Mouse (Mus musculus) liver, embryonic 14.5 days (tissue): ENCODE data around the gene Tcea3. TPM values are rescaled to one million over a fixed set of nuclear protein-coding genes. Genes with fewer than 3 reads are reported as not detected.

Experiments used
- ATAC-seq: fragments of 200-750 bp; cut with Nextera tagmentation; 2 replicates; pipeline ENCODE4 v1.8.0; 2017; ENCODE audit warnings: moderate number of reproducible peaks, mild to moderate bottlenecking, moderate library complexity; ENCODE audit not compliant: insufficient read depth
- DNase-seq, 3 experiments: peaks; one replicate each; pipeline ENCODE4 v3.0.0-alpha.2; 2012 to 2013; ENCODE audit warnings: low read depth in 3 of 3, low spot score in 3 of 3
- H3K27ac ChIP-seq: fragments of 300-500 bp; sonication (generic); 2 replicates; pipeline ENCODE4 v1.5.1; 2014; ENCODE audit warnings: moderate library complexity, mild to moderate bottlenecking, control low read depth, inconsistent platforms
- H3K27me3 ChIP-seq: fragments of 300-500 bp; sonication (generic); 2 replicates; pipeline ENCODE4 v1.6.1; 2014; ENCODE audit warnings: mild to moderate bottlenecking, low read length, moderate library complexity; ENCODE audit not compliant: control insufficient read depth, insufficient read depth
- H3K36me3 ChIP-seq: fragments of 300-500 bp; sonication (generic); replicated peaks from 2 replicates; pipeline ENCODE4 v1.6.1; 2014; ENCODE audit warnings: low read depth; ENCODE audit not compliant: control insufficient read depth, insufficient read depth
- H3K4me1 ChIP-seq, 2 experiments: fragments of 200-500 bp in 1 of 2; fragments of 300-500 bp in 1 of 2; sonication (generic) in 1 of 2; replicated peaks; 2 replicates each; pipeline ENCODE4 v1.6.1; 2012 to 2014; ENCODE audit warnings: antibody characterized with exemption in 1 of 2, inconsistent platforms in 1 of 2, low read length in 1 of 2; ENCODE audit not compliant: control insufficient read depth in 2 of 2, insufficient read depth in 2 of 2
- H3K4me2 ChIP-seq: fragments of 300-500 bp; sonication (generic); 2 replicates; pipeline ENCODE4 v1.6.1; 2014; ENCODE audit warnings: low read depth, mild to moderate bottlenecking, control low read depth, moderate library complexity
- H3K4me3 ChIP-seq, 2 experiments: fragments of 200-500 bp in 1 of 2; fragments of 300-500 bp in 1 of 2; sonication (generic) in 1 of 2; 2 replicates each; pipeline ENCODE4 v1.5.1; 2012 to 2014; ENCODE audit warnings: low read depth in 2 of 2, low read length in 2 of 2, mild to moderate bottlenecking in 2 of 2, control low read depth in 1 of 2, inconsistent platforms in 1 of 2, moderate library complexity in 1 of 2; ENCODE audit not compliant: insufficient read depth in 1 of 2
- H3K9ac ChIP-seq: fragments of 300-500 bp; sonication (generic); replicated peaks from 2 replicates; pipeline ENCODE4 v1.6.1; 2014; ENCODE audit warnings: mild to moderate bottlenecking, control low read depth, moderate library complexity
- H3K9me3 ChIP-seq: fragments of 300-500 bp; sonication (generic); 2 replicates; pipeline ENCODE4 v1.6.1; 2016; ENCODE audit warnings: low read length, mixed read lengths; ENCODE audit not compliant: control insufficient read depth
- CTCF ChIP-seq: IDR thresholded peaks from 2 replicates; pipeline ENCODE4 v1.5.1; 2016; ENCODE audit warnings: antibody characterized with exemption, low read depth, control low read depth
- EP300 ChIP-seq: IDR thresholded peaks from 2 replicates; pipeline ENCODE4 v1.6.1; 2016; ENCODE audit warnings: antibody characterized with exemption, low read depth
- WGBS: fragments of 180-500 bp; shearing (Covaris S2); extraction: QIAGEN DNeasy Blood & Tissue Kit; methylation state at CpG from one replicate; pipeline ENCODE4 v1.1.7; 2014; ENCODE audit not compliant: insufficient replicate concordance; 5-methylcytosine and 5-hydroxymethylcytosine counted together
- polyA plus RNA-seq, 2 experiments: library from polyadenylated mRNA; depleted of rRNA in 1 of 2; stranded (reverse) in 1 of 2; unstranded in 1 of 2; fragments of >200 nt; fragmentation: Nextera tagmentation in 1 of 2; extraction: Ambion mirVana in 1 of 2; gene quantifications; 2 replicates each; pipeline versions ENCODE4 v1.2.1 to v1.2.3; 2012 to 2014

Tcea3 gene
- polyA plus RNA-seq (2012; rRNA removed): 2.3 and 4.8 TPM in 2 replicates
- polyA plus RNA-seq (2014; fragmentation: Nextera tagmentation; extraction: Ambion mirVana): 12.4 and 15.6 TPM in 2 replicates

DNA sequence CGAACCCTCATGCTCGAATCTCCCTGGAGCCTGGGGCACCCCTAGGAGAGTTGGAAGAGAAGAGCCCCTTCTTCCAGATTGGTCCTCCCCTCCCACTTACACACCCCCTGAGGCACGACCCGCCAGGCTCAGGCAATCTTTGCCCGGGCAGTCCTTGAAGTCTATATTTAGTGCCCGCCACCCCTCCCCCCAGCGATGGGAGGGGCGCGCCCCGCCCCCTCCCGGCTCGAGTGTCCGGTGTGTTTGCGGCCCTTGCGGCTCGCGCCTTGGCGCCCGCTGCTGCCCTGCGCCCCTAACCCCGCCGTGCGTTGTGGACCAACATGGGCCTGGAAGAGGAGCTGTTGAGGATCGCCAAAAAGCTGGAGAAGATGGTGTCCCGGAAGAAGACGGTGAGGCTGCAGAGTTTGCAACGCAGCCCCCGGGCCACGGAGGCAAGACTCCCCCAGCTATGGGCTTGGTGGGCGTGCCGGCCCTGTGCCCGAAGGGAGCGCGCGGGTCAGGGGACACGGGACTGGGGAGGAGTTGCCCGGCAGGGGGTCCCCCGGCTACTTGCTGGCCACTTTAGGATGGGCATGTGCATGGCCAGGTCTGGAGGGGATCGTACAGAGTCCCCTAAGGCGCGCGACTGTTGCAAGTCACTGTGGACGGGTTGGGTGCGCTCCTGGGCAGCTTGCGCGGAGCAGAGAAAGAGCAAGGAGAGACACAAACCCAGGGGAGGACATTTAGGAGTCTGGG, at the start of gene Tcea3:
TSS of gene Tcea3 (plus strand) at position 1 of the 735 bp plus-strand sequence.
- ATAC-seq (peak; percentile 26; the same call in 1 of the 2 replicates), DNase-seq (no peak)
- Histone ChIP-seq H3K9me3 (no peaks in the 10 kb centered on the region), H3K4me3 (peak within 1 kb of the TSS; percentile 15 to 53), H3K36me3 (no peaks in the 10 kb centered on the region), H3K27ac (no peak within 1 kb of the TSS), H3K4me1 (0 out of 4 replicates have a peak, but pooled peaks cover 0 to 4% of the 10 kb centered on the region in 2 experiments), H3K9ac (no peak within 1 kb of the TSS), H3K4me2 (peak within 1 kb of the TSS; percentile 54), H3K27me3 (peaks cover 51% of the 10 kb centered on the region)
- TF ChIP-seq EP300 (no peak), CTCF (no peak)
- WGBS: 1% methylated on average over 46 of the region's 46 CpGs

DNA sequence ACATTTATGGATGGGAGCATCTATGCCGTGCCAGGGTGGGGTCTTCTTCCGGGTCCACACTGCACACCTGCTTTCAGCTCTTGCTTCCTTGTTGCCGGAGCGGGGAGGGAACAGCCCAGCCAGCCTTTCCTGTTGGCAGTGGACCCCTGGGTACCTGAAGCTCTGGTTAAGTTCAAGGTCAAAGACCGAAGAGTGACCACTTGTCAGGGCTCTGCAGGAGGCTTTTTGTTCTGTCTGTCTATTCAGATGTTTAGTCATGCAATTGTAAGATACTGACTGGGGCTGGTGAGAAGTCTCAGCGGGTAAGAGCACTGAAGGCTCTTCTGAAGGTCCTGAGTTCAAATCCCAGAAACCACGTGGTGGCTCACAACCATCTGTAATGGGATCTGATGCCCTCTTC, 48.7 kb upstream of the Tcea3 start:
- WGBS: 68% methylated on average over 7 of the region's 7 CpGs
- Histone ChIP-seq H3K36me3 (peaks cover 23% of the 10 kb centered on the region), H3K9me3 (no peaks in the 10 kb centered on the region), H3K4me1 (peaks cover 0 to 4% of the 10 kb centered on the region in 2 experiments; a peak in 2 of 4 replicates), H3K27ac (no peak overlapping the region), H3K4me3 (no peak overlapping the region), H3K9ac (no peak overlapping the region), H3K4me2 (no peak overlapping the region), H3K27me3 (peaks cover 7% of the 10 kb centered on the region)
- ATAC-seq: no peak
- TF ChIP-seq CTCF: no peak
- TF ChIP-seq EP300: no peak
- DNase-seq: no peak

DNA sequence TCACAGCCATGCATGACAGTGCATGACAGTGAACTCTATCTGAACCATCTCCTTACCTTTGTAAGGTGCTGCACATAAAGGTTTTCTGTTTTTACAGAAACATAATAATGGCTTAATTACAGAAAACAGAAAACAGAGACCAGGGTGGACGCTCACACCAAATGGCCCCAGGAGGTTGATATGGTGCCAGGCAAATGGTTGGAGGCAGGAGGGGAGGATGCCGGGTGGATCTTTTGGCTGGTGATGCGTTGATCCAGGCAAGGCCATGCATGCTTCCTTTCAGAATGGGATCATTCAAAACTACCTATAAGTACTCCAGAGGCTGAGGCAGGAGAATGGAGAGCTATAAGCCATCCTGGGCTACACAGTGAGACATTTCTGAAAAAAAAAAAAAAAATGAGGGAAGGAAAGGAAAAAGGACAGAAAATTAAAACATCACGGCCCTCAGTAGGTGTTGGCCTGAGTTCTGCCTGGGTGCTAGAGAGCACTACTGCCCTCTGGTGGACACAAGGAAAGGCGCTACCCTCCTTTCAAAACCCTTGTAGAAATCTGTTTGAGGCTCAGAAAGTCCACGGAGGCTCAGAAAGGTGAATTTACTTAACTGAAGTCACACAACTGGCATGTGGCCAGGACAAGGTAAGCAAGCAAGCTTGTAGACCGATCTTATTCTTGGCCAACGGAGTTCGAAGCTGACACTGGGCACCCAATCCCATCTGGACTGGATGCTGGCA, 47.8 kb upstream of the Tcea3 start:
- TF ChIP-seq EP300: no peak
- TF ChIP-seq CTCF: peak; percentile 96
- H3K9ac ChIP-seq: no peak overlapping the region
- peaks cover 15% of the 10 kb centered on the region for H3K36me3 ChIP-seq
- H3K27me3 ChIP-seq: peaks cover 7% of the 10 kb centered on the region
- no peak overlapping the region for H3K27ac ChIP-seq
- DNase-seq: no peak
- H3K4me1 ChIP-seq: peaks cover 0 to 4% of the 10 kb centered on the region in 2 experiments; a peak in 2 of 4 replicates
- no peaks in the 10 kb centered on the region for H3K9me3 ChIP-seq
- H3K4me3 ChIP-seq: no peak overlapping the region
- H3K4me2 ChIP-seq: no peak overlapping the region
- WGBS: 28% methylated on average over 9 of the region's 9 CpGs
- ATAC-seq: peak; percentile 37; the same call in 1 of the 2 replicates

DNA sequence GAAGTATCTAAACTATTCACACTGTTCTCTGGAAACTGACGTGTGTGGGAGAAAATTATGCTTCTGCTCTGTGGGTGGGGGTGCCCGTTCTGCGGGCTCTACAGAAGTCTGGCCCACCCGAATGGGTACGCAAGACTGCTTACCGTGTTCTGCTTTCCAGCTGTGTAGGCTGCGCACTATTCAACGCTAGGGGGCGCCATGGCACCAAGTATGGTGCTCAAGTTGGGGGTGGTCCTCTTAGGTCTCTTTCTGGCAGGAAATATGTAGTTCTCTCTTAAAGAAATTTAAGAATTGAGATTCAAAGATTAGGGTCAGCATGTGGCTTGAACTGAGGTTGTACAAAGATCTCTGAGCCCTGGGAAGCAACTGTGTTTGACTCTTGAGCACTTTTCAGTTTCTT, 45.0 kb upstream of the Tcea3 start:
- DNase-seq (no peak), ATAC-seq (no peak)
- no peaks in the 10 kb centered on the region for H3K36me3 ChIP-seq
- no peak overlapping the region for H3K27ac ChIP-seq
- 6% methylated on average over 9 of the region's 9 CpGs for WGBS
- TF ChIP-seq CTCF (peak; percentile 89), EP300 (no peak)
- H3K9ac ChIP-seq: no peak overlapping the region
- H3K4me3 ChIP-seq: no peak overlapping the region
- no peak overlapping the region for H3K4me2 ChIP-seq
- peaks cover 14% of the 10 kb centered on the region for H3K27me3 ChIP-seq
- no peaks in the 10 kb centered on the region for H3K9me3 ChIP-seq
- peaks cover 3 to 18% of the 10 kb centered on the region in 2 experiments for H3K4me1 ChIP-seq

DNA sequence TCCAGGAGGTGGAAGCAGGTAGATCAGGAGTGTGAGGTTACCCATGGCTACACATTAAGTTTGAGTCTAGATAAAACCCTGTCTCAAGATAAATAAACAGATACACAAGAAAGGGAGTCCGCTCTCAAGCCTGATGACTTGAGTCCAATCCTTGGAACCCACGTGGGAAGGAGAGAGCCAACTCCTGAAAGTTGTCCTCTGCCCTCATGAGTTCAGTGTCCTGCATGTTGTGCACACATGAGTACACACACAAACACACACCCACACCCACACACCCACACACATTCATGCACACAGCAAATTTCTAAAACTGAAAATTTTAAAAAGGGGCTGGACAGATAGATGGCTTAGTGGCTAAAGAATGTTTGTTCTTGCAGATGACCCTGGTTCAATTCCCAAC, 42.8 kb upstream of the Tcea3 start:
- H3K36me3 ChIP-seq: no peaks in the 10 kb centered on the region
- WGBS: 61% methylated on average over 2 of the region's 2 CpGs
- peaks cover 28% of the 10 kb centered on the region for H3K27me3 ChIP-seq
- H3K4me3 ChIP-seq: no peak overlapping the region
- no peak overlapping the region for H3K4me2 ChIP-seq
- DNase-seq (no peak), ATAC-seq (no peak)
- H3K27ac ChIP-seq: no peak overlapping the region
- H3K9ac ChIP-seq: no peak overlapping the region
- TF ChIP-seq EP300: no peak
- no peaks in the 10 kb centered on the region for H3K9me3 ChIP-seq
- peaks cover 3 to 15% of the 10 kb centered on the region in 2 experiments for H3K4me1 ChIP-seq
